In genomic region chr2:102634010-102634409, GRCm38 (mm10) we compare ENCODE assay signal across 22 mouse cellular contexts. TPM values are rescaled to one million over a fixed set of nuclear protein-coding genes. Genes with fewer than 3 reads are reported as not detected.
A peak's percentile ranks its signal among the peaks of the same experiment; 100 is the strongest.
DNase-seq lines count a peak whose midpoint lies in the region; ATAC-seq and TF ChIP-seq lines count a peak whose summit lies in the region.
"Had no signal": no experiment of that assay in that cellular context is flagged by ENCODE, and none has a peak within 500 bp of the region (broad histone marks: within the 10 kb centered on the region; RNA-seq: fewer than 3 reads in every experiment).

No protein-coding gene starts in this region.

- no peak overlapping the region for H3K4me3 ChIP-seq in left cerebral cortex, adult 2 months
- no peak overlapping the region for H3K4me3 ChIP-seq in cortical plate, adult 2 months (ENCODE audit: insufficient read depth, low read length)
- no peak overlapping the region for H3K4me3 ChIP-seq in kidney, adult 2 months (ENCODE audit: insufficient read depth, low read depth, low read length)
- H3K4me3 ChIP-seq: embryonic facial prominence, embryonic 10.5 days; embryonic facial prominence, embryonic 12.5 days had no signal

- H3K36me3 ChIP-seq in kidney, adult 2 months (ENCODE audit: control insufficient read depth, insufficient read depth, low read length), result no peaks in the 10 kb centered on the region
- H3K36me3 ChIP-seq: embryonic facial prominence, embryonic 10.5 days; embryonic facial prominence, embryonic 12.5 days had no signal

- DNase-seq in frontal cortex, postnatal 14 days (ENCODE audit: low spot score in 2 of 2), result no peak
- DNase-seq in left cerebral cortex, adult 2 months (ENCODE audit: extremely low spot score in 1 of 2, low spot score in 2 of 2), result no peak
- DNase-seq in left cerebral cortex, adult 8-10 months (ENCODE audit: low spot score in 2 of 2), result no peak
- no peak for DNase-seq in kidney, adult 2 months
- DNase-seq in lung, adult 18-20 months, result no peak
- DNase-seq: adrenal gland, adult 2 months; adrenal gland, postnatal 10 days; adrenal gland, postnatal 25 days; cerebellum, adult 11-12 months; cerebellum, adult 8-10 months; cerebellum, adult 9-11 months; cerebellum, postnatal 14 days; cerebellum, postnatal 36 days had no signal

- ATAC-seq in frontal cortex, adult (ENCODE audit: low TSS enrichment), result peak; percentile 58
- ATAC-seq: forebrain, embryonic 14.5 days; forebrain, embryonic 16.5 days had no signal

- no peak for TF ChIP-seq CTCF in left cerebral cortex, adult 2 months (IDR thresholded peaks at IDR 0.05)
- TF ChIP-seq CTCF in cortical plate, adult 2 months (IDR thresholded peaks at IDR 0.05; ENCODE audit: extremely low read depth, insufficient read depth, low read length), result no peak
- no peak for TF ChIP-seq CTCF in kidney, adult 2 months (conservative IDR thresholded peaks at IDR 0.05; ENCODE audit: insufficient read depth, insufficient read length, low read depth, low read length)

- peaks cover 13% of the 10 kb centered on the region for H3K4me1 ChIP-seq in cortical plate, adult 2 months (ENCODE audit: control insufficient read depth, insufficient read depth, low read length)
- no peaks in the 10 kb centered on the region for H3K4me1 ChIP-seq in kidney, adult 2 months (ENCODE audit: control insufficient read depth, insufficient read depth, low read length)

- TF ChIP-seq POLR2A in cortical plate, adult 2 months (IDR thresholded peaks at IDR 0.05; ENCODE audit: extremely low read depth, insufficient read depth, low read length), result no peak
- TF ChIP-seq POLR2A in kidney, adult 2 months (IDR thresholded peaks at IDR 0.05; ENCODE audit: low read depth, low read length), result no peak

- H3K27me3 ChIP-seq in kidney, adult 2 months (replicated peaks; ENCODE audit: control insufficient read depth, insufficient read depth, low read length), result no peaks in the 10 kb centered on the region
- H3K27me3 ChIP-seq: embryonic facial prominence, embryonic 12.5 days had no signal

- 90% methylated on average over 1 of the region's 1 CpGs for WGBS in kidney, adult 2 months

- intact Hi-C loops in left cerebral cortex, adult 2 months (cut with DNase I), result loop anchor here (1.0 kb wide), 1 partner anchor 24 kb away; the partner anchor contains the start of gene Slc1a2

- H3K27ac ChIP-seq in left cerebral cortex, adult 2 months, result peak overlapping the region; percentile 69
- H3K27ac ChIP-seq in cortical plate, adult 2 months (ENCODE audit: insufficient read depth, low read length), result peak overlapping the region; percentile 98
- no peak overlapping the region for H3K27ac ChIP-seq in kidney, adult 2 months (ENCODE audit: insufficient read depth, low read depth, low read length)
- H3K27ac ChIP-seq: embryonic facial prominence, embryonic 10.5 days; embryonic facial prominence, embryonic 12.5 days had no signal

RNA-seq across cellular contexts. Expression of gene Slc1a2, which starts 24.4 kb away (rescaled TPM):
- total RNA-seq in left cerebral cortex, adult 2 months (2021), result 1,000 to 10,000 TPM; 1,660 to 1,742 TPM
- total RNA-seq in left cerebral cortex, adult 8-10 months (2022), result 1,000 to 10,000 TPM; 1,516 to 1,784 (median 1,611) TPM
- polyA plus RNA-seq in cortical plate, adult 2 months (2012; rRNA removed), result 765 and 784 TPM in 2 replicates
- 1.5 and 1.6 TPM in 2 replicates for polyA plus RNA-seq in kidney, adult 2 months (2012; rRNA removed)
- total RNA-seq: common myeloid progenitor, adult 5-6 weeks; MEL had no signal
- polyA plus RNA-seq: C2C12 had no signal
